Mouse (Mus musculus) spleen, embryonic (tissue): ENCODE results near the gene Cyb561d1.

Experiments
- CTCF ChIA-PET: fragments of 350-600 bp; sonication (Branson Sonifier 250); formaldehyde crosslinking; loops from one replicate; lab custom pipeline; 2022; lab: Charles Lee

Cyb561d1 gene

DNA sequence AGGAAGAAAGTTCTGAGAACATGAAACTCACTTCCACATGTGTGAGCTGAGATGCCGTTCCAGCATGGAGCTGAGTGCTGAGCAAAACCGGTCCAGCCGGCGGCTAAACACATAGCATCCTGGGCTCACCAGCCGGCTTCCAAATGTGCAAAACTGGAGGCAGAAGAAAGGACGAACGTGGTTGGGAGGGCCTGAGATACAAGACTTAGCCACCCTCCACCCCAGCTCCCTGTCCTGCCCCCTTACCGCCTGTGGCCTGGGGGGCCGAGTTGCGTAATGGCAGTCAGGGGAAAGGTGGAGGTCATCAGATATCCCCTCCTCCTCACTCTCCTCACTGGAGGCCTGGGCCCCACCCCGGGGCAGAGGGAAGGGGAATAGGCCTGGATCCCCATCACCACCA, 3.5 kb upstream of the Cyb561d1 start:
- CTCF ChIA-PET = interaction anchor here (0.8 to 1.8 kb wide), 2 partner anchors 39 to 46 kb away, joined by 3 to 7 read pairs; no protein-coding TSS in a partner anchor

DNA sequence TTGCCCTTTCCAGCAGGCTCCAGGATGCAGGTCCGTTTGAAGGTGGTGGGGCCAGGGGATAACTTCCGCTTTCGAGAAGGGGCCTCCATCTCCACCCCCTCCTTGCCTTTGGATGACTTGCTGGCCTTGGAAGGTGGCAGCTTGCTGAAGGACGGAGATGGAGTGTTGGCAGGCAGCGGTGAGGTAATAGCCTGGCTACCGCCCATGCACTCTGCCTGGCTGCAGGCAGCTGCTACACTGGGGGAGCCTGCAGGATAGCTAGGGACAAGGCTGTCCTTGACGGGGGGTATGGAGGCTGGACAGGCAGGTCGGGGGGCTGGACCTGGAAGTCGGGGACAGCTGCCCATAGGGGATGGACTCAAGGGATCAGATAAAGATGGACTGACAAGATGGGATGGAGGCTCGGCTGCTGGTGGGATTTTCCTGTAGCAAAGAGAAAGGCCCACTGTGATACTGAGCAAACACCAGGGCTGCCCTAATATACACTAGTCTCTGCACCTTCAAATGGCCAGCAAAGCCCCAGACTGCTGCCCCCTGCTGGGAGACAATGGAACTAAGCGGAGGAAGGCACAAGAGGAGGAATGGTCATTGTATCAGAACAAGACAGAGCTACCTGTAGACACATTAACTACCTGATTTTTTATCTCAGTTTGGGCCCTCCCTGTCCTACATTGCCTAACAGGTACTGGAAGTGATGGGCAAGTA, 2.8 kb upstream of the Cyb561d1 start:
- CTCF ChIA-PET = interaction anchor here (0.8 to 1.8 kb wide), 2 partner anchors 39 to 45 kb away, joined by 3 to 7 read pairs; no protein-coding TSS in a partner anchor

DNA sequence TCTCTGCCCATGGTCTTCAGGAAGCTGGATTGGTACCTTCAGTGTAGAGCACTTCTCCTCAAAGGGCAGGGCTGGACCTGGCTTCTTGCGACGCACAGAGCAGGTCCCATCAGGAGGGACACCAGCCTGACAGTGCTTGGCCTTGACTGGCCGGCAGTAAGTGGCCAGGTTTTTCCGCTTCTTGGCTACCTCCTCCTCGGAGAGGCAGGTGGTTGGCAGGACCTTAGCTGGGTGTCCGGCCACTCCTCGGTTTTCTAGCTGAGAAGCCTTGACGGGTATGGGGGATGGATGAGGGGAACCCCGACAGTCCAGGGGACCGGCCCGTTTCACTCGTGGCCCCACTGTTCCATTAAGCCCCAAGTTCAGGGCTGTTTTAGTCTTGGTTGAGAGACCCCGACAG, 2.2 kb upstream of the Cyb561d1 start:
- CTCF ChIA-PET = interaction anchor here (0.5 kb wide), 1 partner anchor 202 kb away, joined by 3 read pairs; no protein-coding TSS in a partner anchor

DNA sequence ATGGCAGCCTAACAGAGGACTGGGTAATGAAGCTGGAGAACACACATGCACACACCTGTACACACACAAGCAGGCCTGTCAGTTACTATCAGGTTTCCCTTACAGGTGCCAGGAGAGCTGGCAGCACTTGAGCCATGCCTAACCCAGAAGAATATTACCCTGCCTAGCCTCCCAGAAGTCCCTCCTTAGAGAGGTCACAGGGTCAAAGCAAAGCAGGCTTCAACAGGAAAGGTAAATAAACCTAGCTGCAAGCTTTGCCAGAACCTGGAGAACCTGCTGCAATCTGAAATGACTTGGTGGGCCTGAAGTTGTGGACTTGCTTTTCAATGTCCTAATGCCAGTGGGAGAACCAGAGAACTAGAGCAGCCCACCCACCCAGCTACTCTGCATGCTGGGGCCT, 1.5 kb upstream of the Cyb561d1 start:
- CTCF ChIA-PET = interaction anchor here (2.6 kb wide), 1 partner anchor 8 kb away, joined by 32 read pairs; the partner anchor contains the start of gene Atxn7l2

DNA sequence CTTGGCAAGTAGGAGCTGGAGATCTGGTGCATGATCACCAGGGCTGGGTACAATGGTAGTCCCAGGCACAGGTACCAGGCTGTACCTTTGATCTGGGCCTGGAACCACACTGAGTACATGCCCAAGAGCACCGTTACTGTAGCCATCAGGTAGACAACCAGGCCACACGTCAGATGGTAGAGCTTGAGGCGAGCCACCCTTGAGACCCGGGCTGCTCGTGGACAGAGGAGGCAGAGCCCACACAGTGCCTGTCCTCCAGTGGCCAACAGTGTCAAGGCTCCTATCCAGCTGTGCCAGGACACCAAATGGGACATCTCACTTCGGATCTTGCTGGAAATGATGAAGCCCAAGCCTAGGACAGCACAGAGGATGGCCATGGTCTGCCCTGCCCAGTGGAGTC, 1.8 kb downstream of the Cyb561d1 start:
- CTCF ChIA-PET = no interaction called here

DNA sequence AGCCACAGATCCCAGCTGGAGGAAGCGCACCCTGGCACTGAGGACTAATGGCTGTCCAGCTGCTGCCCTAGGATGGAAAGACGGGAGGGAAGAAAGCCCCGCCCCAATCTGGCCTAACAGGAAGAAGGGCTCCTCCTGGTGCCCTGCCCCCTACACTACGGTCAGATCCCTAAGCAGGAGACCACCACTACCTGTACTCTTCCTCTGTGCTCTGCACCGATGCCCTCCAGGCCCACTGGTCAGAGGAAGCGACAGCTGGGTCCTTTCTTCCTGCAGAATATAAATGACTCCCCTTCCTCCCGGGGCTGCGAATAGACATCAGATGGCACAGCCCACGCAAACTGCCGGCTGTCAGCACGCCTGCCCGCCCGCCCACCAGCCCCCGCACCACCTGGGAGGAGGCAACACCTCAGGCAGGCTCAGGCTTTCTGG, 3.9 kb downstream of the Cyb561d1 start:
- CTCF ChIA-PET = no interaction called here

DNA sequence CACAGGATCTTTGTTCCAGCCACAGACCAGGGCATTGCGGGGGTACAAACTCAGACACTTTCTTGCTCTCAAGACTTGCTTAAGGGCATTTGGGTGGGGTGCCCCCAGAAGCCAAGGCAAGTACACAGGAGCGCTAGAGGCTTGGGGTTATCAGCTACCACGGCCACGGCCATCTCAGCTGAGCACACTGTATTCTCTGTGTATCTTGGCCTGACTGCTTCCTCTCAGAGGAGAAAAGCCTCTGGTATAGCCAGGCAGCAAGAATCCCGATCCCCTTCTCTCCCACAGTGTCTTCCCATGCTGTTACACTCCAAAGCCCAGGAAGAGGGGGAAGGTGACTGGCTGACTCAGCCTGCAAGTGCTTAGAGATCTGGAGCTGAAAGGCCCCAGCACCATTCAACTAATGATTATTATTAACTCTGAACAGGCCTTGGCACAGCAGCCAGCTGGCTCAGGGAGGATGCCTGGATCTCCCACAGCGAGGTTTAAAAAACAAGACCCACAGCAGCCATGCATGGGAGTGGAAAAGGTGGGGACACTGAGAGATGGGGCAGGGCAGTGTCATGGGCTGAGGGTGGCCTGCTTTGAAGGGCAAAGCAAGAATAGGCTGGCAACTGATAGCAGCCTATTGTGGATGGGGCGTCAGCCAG, 4.9 kb downstream of the Cyb561d1 start:
- CTCF ChIA-PET = interaction anchor here (0.7 kb wide), 1 partner anchor 12 kb away, joined by 3 read pairs; no protein-coding TSS in a partner anchor

DNA sequence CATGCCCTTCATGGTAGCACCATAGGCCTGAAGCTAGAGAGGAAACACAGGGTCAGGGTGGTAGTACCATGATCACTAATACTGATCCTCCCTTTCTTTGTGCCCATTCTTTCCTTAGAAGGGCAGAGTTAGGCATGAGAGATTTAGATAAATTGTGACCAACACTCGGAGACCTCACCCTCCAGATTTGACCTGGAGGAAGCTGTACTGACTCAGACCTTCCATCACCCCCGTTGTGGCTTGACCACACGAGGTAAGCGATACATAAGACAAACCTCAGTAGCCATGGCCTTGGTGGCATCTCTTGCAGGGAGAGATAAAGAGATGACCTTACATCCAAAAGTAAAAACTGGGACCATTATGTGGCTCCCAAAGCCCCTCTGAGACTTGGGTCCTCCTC, 5.7 kb downstream of the Cyb561d1 start:
- CTCF ChIA-PET = interaction anchor here (0.6 kb wide), 1 partner anchor 28 kb away, joined by 3 read pairs; no protein-coding TSS in a partner anchor

DNA sequence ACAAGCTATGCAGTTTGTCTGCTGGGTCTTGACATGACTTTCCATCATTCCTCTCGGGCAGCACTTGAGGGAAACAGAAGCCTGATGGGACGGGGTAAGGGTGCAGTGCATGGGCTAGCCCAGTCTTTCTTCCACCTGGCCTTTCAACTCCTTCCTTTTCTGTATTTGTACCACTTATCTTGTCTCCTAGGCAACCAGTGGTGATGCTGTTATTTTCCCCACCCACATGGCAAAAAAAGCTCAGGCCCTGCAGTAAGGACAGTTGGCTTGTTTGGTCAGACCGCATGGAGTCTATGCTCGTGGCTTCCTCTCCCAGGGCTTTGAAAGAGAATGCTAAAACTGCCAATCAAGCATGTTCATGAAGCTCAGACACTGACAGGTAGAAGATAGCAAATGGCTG, 7.3 kb downstream of the Cyb561d1 start:
- CTCF ChIA-PET = no interaction called here

DNA sequence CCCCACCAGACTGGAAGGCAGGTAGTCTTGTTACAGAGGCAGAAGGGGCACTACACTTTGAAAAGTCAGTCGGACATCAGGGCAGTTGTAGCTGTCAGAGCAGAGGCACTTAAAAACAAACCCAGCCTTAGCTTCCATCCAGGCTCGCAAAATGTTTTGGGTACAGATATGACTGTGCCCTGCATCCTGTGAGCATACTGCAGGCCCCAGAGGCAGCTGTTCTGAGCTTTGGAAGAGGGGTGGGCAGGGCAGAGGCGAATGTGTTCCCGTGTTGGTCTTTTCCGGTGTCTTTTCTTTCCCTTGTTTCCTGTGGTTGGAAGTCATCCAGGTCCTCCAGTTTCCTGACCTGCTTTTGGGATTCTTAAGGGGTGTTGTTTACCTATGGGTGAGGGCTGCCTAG, 11.1 kb downstream of the Cyb561d1 start:
- CTCF ChIA-PET = no interaction called here

DNA sequence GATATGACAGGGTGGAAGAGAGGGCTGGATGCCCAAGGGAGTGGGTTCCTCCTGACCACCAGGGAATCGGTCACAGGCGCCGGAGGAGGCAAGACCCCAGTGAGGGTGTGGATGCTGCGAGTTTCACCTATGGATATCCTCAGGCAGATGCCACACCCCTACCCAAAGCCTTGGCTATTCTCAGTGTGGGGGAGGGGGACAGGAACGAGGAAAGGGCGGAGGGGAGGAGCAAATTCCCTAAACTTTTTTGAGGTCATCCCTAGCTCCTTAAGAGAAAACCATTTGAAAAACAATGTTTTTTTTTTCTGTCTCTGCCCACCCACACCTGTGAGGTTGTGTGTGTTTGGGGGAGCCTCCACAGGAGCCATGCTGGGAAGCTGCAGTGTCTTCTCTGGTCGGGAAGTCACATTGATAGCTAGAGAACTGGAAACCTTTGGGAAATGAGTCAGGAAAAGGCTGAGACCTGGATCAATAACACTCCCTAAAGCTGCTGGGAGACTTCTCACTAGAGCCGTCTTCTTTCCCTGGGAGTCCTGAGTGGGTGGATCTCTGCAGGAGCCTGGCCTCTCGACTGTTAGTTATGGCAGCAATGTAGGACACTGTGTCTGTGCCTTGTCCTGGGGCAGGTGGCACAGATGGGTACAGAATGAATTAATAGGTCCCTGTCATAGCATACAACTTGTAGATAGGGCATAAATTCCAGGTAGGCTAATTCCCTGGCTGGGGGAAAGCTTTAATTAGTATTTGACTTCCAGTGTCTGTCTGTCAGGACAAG, 12.1 kb downstream of the Cyb561d1 start:
- CTCF ChIA-PET = no interaction called here

DNA sequence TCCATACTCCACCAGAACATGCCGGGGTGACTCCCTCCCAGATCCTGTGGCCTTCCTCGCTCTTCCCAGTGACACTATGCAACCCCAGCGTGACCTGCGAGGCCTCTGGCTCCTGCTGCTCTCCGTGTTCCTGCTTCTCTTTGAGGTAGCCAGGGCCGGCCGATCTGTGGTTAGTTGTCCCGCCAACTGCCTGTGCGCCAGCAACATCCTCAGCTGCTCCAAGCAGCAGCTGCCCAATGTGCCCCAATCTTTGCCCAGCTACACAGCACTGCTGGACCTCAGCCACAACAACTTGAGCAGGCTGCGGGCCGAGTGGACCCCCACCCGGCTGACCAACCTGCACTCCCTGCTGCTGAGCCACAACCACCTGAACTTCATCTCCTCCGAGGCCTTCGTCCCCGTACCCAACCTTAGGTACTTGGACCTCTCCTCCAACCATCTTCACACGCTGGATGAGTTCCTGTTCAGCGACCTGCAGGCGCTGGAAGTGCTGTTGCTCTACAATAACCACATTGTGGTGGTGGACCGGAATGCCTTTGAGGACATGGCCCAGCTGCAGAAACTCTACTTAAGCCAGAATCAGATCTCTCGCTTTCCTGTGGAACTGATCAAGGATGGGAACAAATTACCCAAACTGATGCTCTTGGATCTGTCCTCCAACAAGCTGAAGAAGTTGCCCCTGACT, 13.8 kb downstream of the Cyb561d1 start:
- CTCF ChIA-PET = interaction anchor here (1.0 kb wide), 1 partner anchor 22 kb away, joined by 5 read pairs; no protein-coding TSS in a partner anchor

DNA sequence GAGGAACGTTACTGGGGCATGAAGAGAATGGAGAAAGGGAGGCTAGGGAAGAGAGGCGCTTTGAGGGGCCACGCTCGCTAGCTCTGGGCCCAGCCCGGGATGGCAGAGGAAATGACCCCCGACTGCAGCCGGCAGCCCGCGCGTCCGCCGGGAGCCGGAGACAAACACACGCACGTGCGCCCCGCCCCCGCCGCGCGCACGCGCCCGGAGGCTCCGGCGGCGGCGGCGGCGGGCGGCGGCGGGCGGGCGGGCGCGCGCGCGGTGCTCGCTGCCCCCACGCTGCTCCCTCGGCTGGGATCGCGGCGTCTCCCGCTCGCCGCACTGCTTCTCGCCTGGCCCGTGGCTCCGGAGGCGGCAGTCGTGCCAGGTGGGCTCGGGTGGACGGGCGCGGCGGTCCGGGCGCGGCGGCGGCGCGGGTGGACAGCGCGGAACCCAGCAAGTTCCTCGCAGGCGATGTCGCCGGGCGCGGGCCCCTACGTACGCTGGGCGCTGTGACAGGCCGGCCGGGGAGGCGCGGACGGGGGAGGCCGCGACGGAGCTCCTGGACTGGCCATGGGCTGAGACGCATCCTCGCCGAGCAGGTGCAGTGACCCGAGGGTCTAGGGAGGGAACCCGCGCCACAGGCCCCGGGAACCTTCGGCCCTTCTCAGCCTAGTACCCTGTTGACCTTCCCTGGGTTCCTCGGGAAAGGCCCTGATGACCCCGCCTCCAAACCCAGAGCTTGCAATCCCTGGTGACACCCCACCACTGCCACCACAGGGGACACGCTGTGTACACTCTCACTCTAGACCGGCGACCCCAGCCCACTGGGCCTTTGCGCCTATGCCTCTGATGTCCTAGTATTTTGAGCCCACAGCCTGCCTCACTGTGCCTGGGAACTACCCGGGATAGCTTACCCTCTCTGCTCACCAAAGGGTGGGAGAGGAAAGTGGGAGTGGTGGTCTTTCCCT, 14.6 kb downstream of the Cyb561d1 start, which contains the start of gene Amigo1:
Gene Amigo1 (plus strand): TSS at position 238 of the 950 bp plus-strand sequence.
- CTCF ChIA-PET = interaction anchor here (1.0 kb wide), 1 partner anchor 21 kb away, joined by 5 read pairs; no protein-coding TSS in a partner anchor

DNA sequence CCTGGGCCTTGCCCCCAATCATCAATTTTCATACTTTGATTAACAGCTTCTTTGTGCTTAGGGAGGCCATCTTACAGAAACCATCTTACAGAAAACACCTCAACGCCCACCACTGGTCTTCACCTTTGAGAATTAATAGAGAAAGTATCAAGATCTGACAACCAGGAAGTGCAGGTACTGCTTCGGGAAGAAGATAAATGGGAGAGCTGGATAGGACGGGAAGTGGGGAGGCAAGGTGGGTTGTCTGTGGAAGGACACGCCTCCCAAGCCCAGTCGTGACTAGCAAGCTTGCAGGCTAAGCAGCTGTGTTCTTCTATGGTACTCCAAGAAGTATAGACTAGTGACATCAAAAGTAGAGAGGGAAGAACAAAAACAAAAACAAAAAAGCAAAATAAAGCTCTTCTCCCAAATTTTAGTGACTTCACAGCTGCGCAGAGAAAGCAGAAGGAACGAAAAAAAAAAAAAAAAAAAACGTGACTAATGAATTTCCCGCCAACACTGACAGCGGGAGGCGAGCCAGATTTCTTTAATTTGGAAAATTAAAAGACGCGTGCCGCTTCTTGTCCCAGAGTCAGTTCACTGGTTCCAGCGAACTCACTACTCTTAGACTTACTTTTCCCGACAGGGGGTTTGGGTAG, 15.4 kb downstream of the Cyb561d1 start:
- CTCF ChIA-PET = interaction anchor here (0.7 kb wide), 1 partner anchor 201 kb away, joined by 3 read pairs; no protein-coding TSS in a partner anchor

DNA sequence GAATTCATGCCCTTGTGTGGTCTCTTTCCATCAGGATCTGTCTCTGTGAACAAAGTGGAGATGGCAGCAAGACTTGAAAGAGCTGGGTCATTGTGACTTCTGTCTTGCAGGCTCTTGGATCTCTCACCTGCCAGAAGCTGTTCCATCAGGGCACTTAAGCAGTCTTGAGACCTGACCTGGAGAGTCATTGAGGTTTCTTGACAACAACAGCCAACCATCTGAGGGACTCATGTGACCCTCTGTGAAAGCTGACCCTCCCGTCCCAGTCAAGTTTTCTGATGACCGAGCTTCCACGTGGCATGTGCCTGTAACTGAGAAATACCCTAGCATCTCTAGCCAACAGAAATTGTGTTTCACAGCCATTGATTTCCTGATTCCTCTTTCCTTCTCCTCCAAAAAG, 16.3 kb downstream of the Cyb561d1 start:
- CTCF ChIA-PET = interaction anchor here (0.6 to 0.7 kb wide), 2 partner anchors 126 to 202 kb away, joined by 3 read pairs; no protein-coding TSS in a partner anchor

DNA sequence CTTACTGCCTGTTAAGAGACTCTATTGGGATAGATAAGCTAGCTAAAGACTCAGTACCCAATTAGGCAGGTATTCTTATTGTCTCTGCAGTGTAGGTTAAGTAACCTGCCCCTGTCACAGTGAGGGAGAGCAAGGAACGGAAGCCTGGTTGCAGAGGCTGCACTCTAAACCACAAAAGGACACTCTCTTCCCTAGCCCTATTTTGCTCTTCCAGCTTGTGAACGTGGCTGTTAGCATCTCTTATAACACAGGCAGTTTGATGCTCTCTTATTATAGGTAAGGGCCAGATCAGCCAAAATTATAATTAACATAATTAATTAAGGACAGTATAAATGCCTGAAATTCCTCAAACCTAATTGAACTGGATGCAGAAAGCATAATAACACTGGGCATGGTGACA, 20.5 kb downstream of the Cyb561d1 start:
- CTCF ChIA-PET = no interaction called here

DNA sequence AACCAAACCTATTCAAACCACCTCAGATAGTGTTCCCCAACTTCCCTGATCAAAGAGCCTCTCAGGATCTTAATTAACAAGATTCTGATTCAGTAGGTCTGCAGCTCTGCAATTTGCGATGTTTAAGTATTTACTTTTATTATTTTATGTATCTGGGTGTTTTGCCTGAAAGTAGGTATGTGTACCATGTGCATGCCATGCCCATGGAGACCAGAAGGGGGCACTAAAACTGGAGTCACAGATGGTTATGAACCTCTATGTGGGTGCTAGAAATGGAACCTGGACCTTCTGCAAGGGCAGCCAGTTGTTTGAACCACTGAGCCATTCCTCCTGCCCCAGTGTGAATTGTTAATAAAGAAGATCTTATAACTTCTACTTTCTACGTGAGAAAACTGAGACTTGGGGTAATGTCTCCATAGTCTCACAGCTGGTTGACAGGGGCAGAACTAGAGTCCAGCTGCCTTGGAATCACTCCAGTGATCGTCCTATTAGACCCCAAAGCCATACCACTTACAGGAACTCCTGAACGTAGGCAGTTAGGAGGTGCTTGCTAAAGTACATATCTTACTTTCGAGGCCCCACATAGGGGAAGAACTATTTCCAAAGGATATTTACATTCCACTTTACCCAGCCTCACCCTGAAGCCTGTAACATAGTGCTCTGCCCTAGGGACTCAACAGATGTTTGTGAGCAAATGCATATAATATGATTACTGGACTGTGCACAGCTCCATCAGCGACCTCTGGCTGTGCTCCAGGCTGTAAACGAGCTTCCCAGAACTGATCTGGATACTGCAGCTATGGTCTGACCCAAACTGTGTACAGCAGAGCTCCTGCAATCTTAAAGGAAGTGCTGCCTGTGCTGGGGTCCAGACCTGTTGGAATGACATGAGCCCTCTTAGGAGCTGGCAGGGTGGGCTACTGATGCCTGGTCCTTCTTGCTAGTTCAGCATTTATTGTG, 22.0 kb downstream of the Cyb561d1 start:
- CTCF ChIA-PET = interaction anchor here (0.5 to 0.6 kb wide), 2 partner anchors 31 kb away, joined by 5 to 8 read pairs; no protein-coding TSS in a partner anchor
